Mouse (Mus musculus): ENCODE results near the gene Diablo. TPM values are rescaled to one million over a fixed set of nuclear protein-coding genes. Genes with fewer than 3 reads are reported as not detected.

Diablo gene
- total RNA-seq (2023), result 10 to 100 TPM; 23.9 to 27.1 TPM

DNA sequence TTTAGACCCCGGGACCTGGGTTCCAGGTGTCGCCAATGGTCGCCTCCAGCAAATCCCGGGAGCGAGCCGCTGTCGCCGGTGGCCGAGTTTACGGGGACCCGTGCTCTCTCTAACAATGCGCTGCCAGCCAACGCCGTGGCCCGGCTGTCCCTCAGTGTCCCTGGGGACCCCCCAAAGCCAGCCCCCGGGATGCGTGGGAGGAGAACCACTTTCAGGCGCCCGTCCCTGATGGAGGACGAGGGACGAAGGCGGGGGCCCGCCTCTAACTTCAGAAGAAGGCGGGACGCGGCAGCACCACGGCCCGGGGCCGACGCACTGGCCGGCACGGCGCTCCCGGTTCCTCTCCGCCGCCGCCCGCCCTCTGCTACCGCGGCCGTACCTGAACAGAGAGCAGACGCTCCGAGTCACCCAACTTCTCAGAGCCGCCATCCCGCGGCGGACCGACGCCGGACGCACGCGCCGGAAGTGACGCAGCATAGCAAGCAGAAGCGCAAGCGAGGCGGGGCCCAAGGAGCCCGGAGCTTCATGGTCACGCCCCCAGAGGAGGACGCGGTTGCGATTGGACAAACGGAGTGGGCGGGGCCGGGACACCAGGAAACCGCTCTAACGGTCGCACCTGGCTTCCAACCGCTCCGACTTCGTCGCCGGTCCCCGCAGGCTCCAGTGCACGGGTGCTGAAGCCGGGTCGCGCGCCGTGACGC, at the start of gene Diablo:
TSS of gene Diablo (minus strand) at position 485 of the 701 bp plus-strand sequence.

DNA sequence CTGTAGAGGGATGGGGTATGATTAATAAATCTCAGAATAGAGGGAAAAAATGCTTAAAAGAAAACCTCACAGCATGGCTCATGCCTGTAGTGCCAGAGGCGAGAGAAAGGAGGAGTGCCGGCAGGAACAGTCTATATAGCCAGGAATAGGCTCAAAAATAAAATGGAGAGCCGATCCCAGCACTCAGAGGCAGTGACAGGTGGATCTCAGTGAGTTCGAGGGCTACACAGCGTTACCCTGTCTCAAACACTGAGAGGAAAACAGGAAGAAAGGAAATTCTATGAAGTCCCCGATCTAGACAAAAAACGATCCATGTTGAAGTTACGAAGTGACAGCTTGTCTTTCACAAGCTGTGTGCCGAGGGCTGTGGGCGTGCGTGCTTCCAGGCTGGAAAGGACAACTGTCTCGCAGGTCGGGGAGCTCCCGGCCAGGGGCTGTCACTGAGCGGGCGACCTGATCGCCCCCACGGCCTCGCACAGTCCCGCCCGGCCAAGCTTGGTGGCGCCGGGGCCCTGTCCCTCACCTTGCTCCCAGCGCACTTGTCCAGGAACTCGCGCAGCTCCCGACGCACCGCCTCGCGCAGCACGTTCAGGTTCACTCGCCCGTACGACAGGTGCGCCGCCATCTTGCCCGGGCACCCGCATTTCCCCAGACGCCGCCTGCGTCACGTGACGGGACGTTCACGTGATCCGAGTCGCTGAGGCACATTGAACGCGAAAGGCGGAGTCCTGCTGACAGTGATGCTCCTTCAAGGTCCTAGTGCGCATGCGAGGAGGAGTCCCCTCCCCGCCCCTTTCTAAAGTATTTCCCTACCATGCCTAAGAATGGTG, 48.6 kb upstream of the Diablo start, which contains the start of gene Vps33a:
TSS of gene Vps33a (minus strand) at position 682 of the 830 bp plus-strand sequence.

DNA sequence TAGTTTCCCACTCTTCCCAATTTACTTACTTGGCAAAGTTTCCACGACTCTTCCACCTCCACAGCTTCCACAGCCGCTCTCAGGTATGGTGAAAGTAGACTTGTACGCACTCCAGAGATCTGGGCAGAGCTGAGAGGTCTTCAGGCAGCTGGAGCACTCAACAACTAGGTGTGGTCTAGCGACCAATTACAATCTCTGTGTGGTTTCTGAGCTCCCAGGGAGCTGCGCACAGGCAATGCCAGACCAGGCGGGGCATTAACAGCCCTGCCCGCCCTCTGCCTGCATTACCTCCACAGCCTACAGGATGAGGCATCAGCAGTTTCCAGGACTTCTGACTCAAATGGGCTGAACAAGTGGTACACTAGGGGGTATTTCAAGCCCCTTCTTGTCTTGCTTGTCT, 1.3 kb upstream of the Diablo start, which contains the start of gene Gm49027:
TSS of gene Gm49027 (minus strand) at position 208 of the 400 bp plus-strand sequence.

DNA sequence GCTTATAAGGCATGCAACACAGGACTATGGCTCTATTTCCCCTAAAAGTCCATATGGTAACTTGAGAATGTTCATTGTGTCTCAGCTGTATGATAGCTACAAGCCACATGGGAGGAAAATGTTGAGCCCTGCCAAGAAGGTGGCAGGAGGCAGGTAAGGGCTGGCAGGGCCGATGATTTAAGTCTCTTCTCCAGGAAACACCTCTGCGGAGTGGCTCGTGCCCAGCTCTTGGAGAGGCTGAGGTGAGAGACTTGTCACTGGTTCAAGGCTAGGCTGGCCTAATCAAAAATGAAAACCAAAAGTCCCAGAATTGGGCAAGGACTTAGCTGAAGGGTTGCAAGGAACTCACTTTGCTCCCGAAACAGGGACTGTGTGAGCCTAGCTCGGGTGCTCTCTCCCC, 13.8 kb downstream of the Diablo start, which contains the start of gene B3gnt4:
TSS of gene B3gnt4 (plus strand) at position 301 of the 400 bp plus-strand sequence.

DNA sequence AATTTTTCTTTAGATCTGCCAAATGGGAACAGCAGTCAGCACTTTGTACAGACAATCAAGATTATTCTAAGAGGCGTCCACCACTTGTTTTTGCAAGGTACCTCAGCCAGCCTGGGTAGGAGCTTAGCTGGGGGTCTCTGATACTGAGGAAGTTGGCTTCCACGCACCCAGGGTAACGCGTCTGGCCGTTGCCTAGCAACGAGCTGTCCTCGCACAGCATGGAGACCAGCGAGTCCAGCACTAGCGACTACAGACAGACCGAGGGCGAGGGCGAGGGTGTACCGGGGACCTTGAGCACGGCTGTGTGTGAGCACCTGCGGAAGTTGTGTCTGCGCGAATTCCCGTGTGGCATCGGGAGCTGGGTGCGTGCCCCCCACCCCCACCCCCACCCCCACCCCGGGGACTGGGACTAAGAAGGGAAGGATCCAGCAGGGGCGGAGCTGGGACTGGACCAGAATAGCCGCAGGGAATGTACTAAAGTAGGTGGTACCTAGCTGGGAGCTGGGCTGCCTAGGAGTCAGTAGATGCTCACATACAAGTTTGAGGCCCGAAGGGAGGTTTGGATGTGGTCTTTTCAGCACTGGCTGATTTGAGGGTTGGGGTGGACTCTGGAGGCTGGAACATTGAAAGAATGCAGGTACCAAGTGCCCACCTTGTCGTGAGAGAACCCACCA, 34.7 kb downstream of the Diablo start, which contains the start of the genes Lrrc43 and Il31:
TSS of gene Lrrc43 (plus strand) at position 194 of the 674 bp plus-strand sequence.
TSS of gene Il31 (minus strand) at position 378 of the 674 bp plus-strand sequence.

Other genes starting within 250 kb of the Diablo start
- gene Bcl7a, start 180.3 kb downstream of the Diablo start, total RNA-seq (2023), result 1 to 10 TPM; 5.6 to 8.2 TPM
- 10 to 100 TPM; 36.5 to 38.2 TPM for gene Mlxip, start 129.4 kb downstream of the Diablo start, total RNA-seq (2023)
- not detected for gene Lrrc43, start 34.9 kb downstream of the Diablo start, total RNA-seq (2023)
- gene Il31, start 34.7 kb downstream of the Diablo start, total RNA-seq (2023), result not detected
- not detected for gene B3gnt4, start 13.7 kb downstream of the Diablo start, total RNA-seq (2023)
- gene Gm49027, start 1.3 kb upstream of the Diablo start, total RNA-seq (2023), result 1 to 10 TPM; 1.4 to 2.4 TPM
- gene Vps33a, start 48.9 kb upstream of the Diablo start, total RNA-seq (2023), result 10 to 100 TPM; 26.2 to 27.9 TPM
- 10 to 100 TPM; 83.3 to 95.2 TPM for gene Clip1, start 160.4 kb upstream of the Diablo start, total RNA-seq (2023)
- 100 to 1,000 TPM in 1 of 2 experiments, 10 to 100 TPM in 1; 99.9 to 105 TPM for gene Zcchc8, start 196.9 kb upstream of the Diablo start, total RNA-seq (2023)
- 100 to 1,000 TPM in 1 of 2 experiments, 10 to 100 TPM in 1; 99.0 to 103 TPM for gene Rsrc2, start 225.2 kb upstream of the Diablo start, total RNA-seq (2023)
- gene Kntc1, start 225.5 kb upstream of the Diablo start, total RNA-seq (2023), result 10 to 100 TPM; 33.8 to 38.0 TPM

All from neutrophil, adult 83 days (primary cell).